Comparison of ENCODE assay signal across 25 mouse cellular contexts in genomic region chr6:61382991-61383390, GRCm38 (mm10).
A peak's percentile ranks its signal among the peaks of the same experiment; 100 is the strongest.
DNase-seq lines count a peak whose midpoint lies in the region; ATAC-seq and TF ChIP-seq lines count a peak whose summit lies in the region.
"Had no signal": no experiment of that assay in that cellular context is flagged by ENCODE, and none has a peak within 500 bp of the region (broad histone marks: within the 10 kb centered on the region; RNA-seq: fewer than 3 reads in every experiment).

No protein-coding gene starts in this region.

- H3K4me3 ChIP-seq in forebrain, embryonic 12.5 days (replicated peaks) = no peak overlapping the region
- no peak overlapping the region for H3K4me3 ChIP-seq in forebrain, embryonic 13.5 days
- H3K4me3 ChIP-seq in hindbrain, postnatal 0 days (ENCODE audit: low read length) = no peak overlapping the region
- no peak overlapping the region for H3K4me3 ChIP-seq in midbrain, postnatal 0 days (ENCODE audit: low read depth, low read length)
- H3K4me3 ChIP-seq: embryonic facial prominence, embryonic 12.5 days; forebrain, embryonic 10.5 days; limb, embryonic 12.5 days; liver, embryonic 15.5 days; lung, embryonic 15.5 days; midbrain, embryonic 12.5 days; myocyte had no signal

- ATAC-seq in forebrain, embryonic 12.5 days (ENCODE audit: low FRiP score) = 0 out of 2 replicates have a peak, but pooled peaks have one; percentile 16
- no peak for ATAC-seq in forebrain, embryonic 13.5 days
- peak; percentile 40; the same call in 1 of the 2 replicates for ATAC-seq in hindbrain, postnatal 0 days
- ATAC-seq in midbrain, postnatal 0 days (ENCODE audit: low FRiP score) = no peak
- ATAC-seq: intestine, embryonic 16.5 days; Patski had no signal

- DNase-seq in 416B (ENCODE audit: low read depth) = peak; percentile 3
- peak; percentile 11 for DNase-seq in hindbrain, postnatal 0 days (ENCODE audit: low spot score)
- DNase-seq in midbrain, postnatal 0 days (ENCODE audit: low spot score) = peak; percentile 21
- no peak for DNase-seq in ovary, adult 18-20 months (ENCODE audit: low spot score)
- no peak for DNase-seq in cerebellum, postnatal 36 days
- DNase-seq: adrenal gland, postnatal 10 days; cerebellum, adult 8-10 months; gastrocnemius, postnatal 14 days; heart, postnatal 14 days; kidney, adult 8-10 months; spleen, adult 18-20 months; thymus, adult 18-20 months; thymus, postnatal 36 days had no signal

- no peaks in the 10 kb centered on the region for H3K36me3 ChIP-seq in forebrain, embryonic 12.5 days (replicated peaks)
- H3K36me3 ChIP-seq in forebrain, embryonic 13.5 days (ENCODE audit: poor library complexity, severe bottlenecking) = no peaks in the 10 kb centered on the region
- H3K36me3 ChIP-seq in hindbrain, postnatal 0 days (ENCODE audit: insufficient read depth, low read length) = no peaks in the 10 kb centered on the region
- no peaks in the 10 kb centered on the region for H3K36me3 ChIP-seq in midbrain, postnatal 0 days (ENCODE audit: insufficient read depth, low read length)
- H3K36me3 ChIP-seq: embryonic facial prominence, embryonic 12.5 days; forebrain, embryonic 10.5 days; limb, embryonic 12.5 days; liver, embryonic 15.5 days; lung, embryonic 15.5 days; midbrain, embryonic 12.5 days had no signal

- 60% methylated on average over 3 of the region's 3 CpGs for WGBS in forebrain, embryonic 12.5 days
- 53% methylated on average over 3 of the region's 3 CpGs for WGBS in forebrain, embryonic 13.5 days
- WGBS in hindbrain, postnatal 0 days = 33% methylated on average over 3 of the region's 3 CpGs
- WGBS in midbrain, postnatal 0 days = 31% methylated on average over 3 of the region's 3 CpGs

- H3K4me1 ChIP-seq in forebrain, embryonic 12.5 days = no peaks in the 10 kb centered on the region
- no peaks in the 10 kb centered on the region for H3K4me1 ChIP-seq in forebrain, embryonic 13.5 days
- no peaks in the 10 kb centered on the region for H3K4me1 ChIP-seq in hindbrain, postnatal 0 days (ENCODE audit: insufficient read depth, low read length)
- 0 out of 2 replicates have a peak, but pooled peaks cover 4% of the 10 kb centered on the region for H3K4me1 ChIP-seq in midbrain, postnatal 0 days (ENCODE audit: insufficient read depth, low read length)
- H3K4me1 ChIP-seq: embryonic facial prominence, embryonic 12.5 days; forebrain, embryonic 10.5 days; limb, embryonic 12.5 days; liver, embryonic 15.5 days; lung, embryonic 15.5 days; midbrain, embryonic 12.5 days had no signal

- no peak overlapping the region for H3K4me2 ChIP-seq in forebrain, embryonic 12.5 days
- no peak overlapping the region for H3K4me2 ChIP-seq in forebrain, embryonic 13.5 days
- H3K4me2 ChIP-seq in hindbrain, postnatal 0 days (ENCODE audit: low read depth, low read length) = no peak overlapping the region
- H3K4me2 ChIP-seq in midbrain, postnatal 0 days (ENCODE audit: low read depth, low read length, poor library complexity, severe bottlenecking) = no peak overlapping the region
- H3K4me2 ChIP-seq: embryonic facial prominence, embryonic 12.5 days; limb, embryonic 12.5 days; liver, embryonic 15.5 days; lung, embryonic 15.5 days; midbrain, embryonic 12.5 days had no signal

- H3K9me3 ChIP-seq in forebrain, embryonic 12.5 days = no peaks in the 10 kb centered on the region
- H3K9me3 ChIP-seq in forebrain, embryonic 13.5 days (replicated peaks) = no peaks in the 10 kb centered on the region
- no peaks in the 10 kb centered on the region for H3K9me3 ChIP-seq in hindbrain, postnatal 0 days (ENCODE audit: low read length)
- H3K9me3 ChIP-seq in midbrain, postnatal 0 days (ENCODE audit: low read length) = no peaks in the 10 kb centered on the region
- H3K9me3 ChIP-seq: embryonic facial prominence, embryonic 12.5 days; forebrain, embryonic 10.5 days; limb, embryonic 12.5 days; liver, embryonic 15.5 days; lung, embryonic 15.5 days; midbrain, embryonic 12.5 days had no signal

- no peak overlapping the region for H3K27ac ChIP-seq in forebrain, embryonic 12.5 days
- H3K27ac ChIP-seq in forebrain, embryonic 13.5 days = no peak overlapping the region
- H3K27ac ChIP-seq in hindbrain, postnatal 0 days = no peak overlapping the region
- no peak overlapping the region for H3K27ac ChIP-seq in midbrain, postnatal 0 days (ENCODE audit: low read depth, low read length)
- H3K27ac ChIP-seq: embryonic facial prominence, embryonic 12.5 days; forebrain, embryonic 10.5 days; limb, embryonic 12.5 days; liver, embryonic 15.5 days; lung, embryonic 15.5 days; midbrain, embryonic 12.5 days had no signal

- no peak for TF ChIP-seq CTCF in hindbrain, postnatal 0 days (IDR thresholded peaks at IDR 0.05; ENCODE audit: low read depth)
- no peak for TF ChIP-seq CTCF in midbrain, postnatal 0 days (IDR thresholded peaks at IDR 0.05)

- H3K9ac ChIP-seq in forebrain, embryonic 12.5 days = no peak overlapping the region
- no peak overlapping the region for H3K9ac ChIP-seq in forebrain, embryonic 13.5 days
- H3K9ac ChIP-seq in hindbrain, postnatal 0 days (replicated peaks; ENCODE audit: low read length) = no peak overlapping the region
- H3K9ac ChIP-seq in midbrain, postnatal 0 days (replicated peaks; ENCODE audit: low read length, poor library complexity, severe bottlenecking) = no peak overlapping the region
- H3K9ac ChIP-seq: embryonic facial prominence, embryonic 12.5 days; forebrain, postnatal 0 days; limb, embryonic 12.5 days; liver, embryonic 15.5 days; lung, embryonic 15.5 days; midbrain, embryonic 12.5 days had no signal

- no peaks in the 10 kb centered on the region for H3K27me3 ChIP-seq in forebrain, embryonic 12.5 days
- no peaks in the 10 kb centered on the region for H3K27me3 ChIP-seq in forebrain, embryonic 13.5 days
- H3K27me3 ChIP-seq in hindbrain, postnatal 0 days (ENCODE audit: insufficient read depth, low read length) = no peaks in the 10 kb centered on the region
- H3K27me3 ChIP-seq in midbrain, postnatal 0 days (ENCODE audit: insufficient read depth, low read length) = no peaks in the 10 kb centered on the region
- H3K27me3 ChIP-seq: embryonic facial prominence, embryonic 12.5 days; limb, embryonic 12.5 days; liver, embryonic 15.5 days; lung, embryonic 15.5 days; midbrain, embryonic 12.5 days had no signal

Comparison
In these comparisons a context has a peak if more than half of its experiments do, and no peak if none do; other contexts are left out.
1. ATAC-seq: peak in forebrain, embryonic 12.5 days (single experiment) and hindbrain, postnatal 0 days (single experiment); none in forebrain, embryonic 13.5 days (single experiment) and midbrain, postnatal 0 days (single experiment).
2. DNase-seq: peak in 416B (single experiment), hindbrain, postnatal 0 days (single experiment) and midbrain, postnatal 0 days (single experiment); none in ovary, adult 18-20 months (single experiment) and cerebellum, postnatal 36 days (0 of 2).